Mouse (Mus musculus) liver, embryonic 12.5 days (tissue): Measurements from ENCODE around the gene Gm20867. TPM values are rescaled to one million over a fixed set of nuclear protein-coding genes. Genes with fewer than 3 reads are reported as not detected.
"Not testable (repeated sequence)": the region's sequence is repeated elsewhere in the genome, so short reads cannot be mapped to it uniquely, and the experiment has no call there.

ENCODE experiments used
- ATAC-seq: fragments of 200-750 bp; cut with Nextera tagmentation; 2 replicates; pipeline ENCODE4 v1.8.0; 2017; ENCODE audit warnings: moderate number of reproducible peaks, mild to moderate bottlenecking, moderate library complexity
- H3K27ac ChIP-seq: fragments of 300-500 bp; sonication (generic); 2 replicates; pipeline ENCODE4 v1.5.1; 2016; ENCODE audit warnings: mild to moderate bottlenecking
- H3K27me3 ChIP-seq: fragments of 300-500 bp; sonication (generic); replicated peaks from 2 replicates; pipeline ENCODE4 v1.6.1; 2016; ENCODE audit warnings: mild to moderate bottlenecking, moderate library complexity
- H3K36me3 ChIP-seq: fragments of 300-500 bp; sonication (generic); 2 replicates; pipeline ENCODE4 v1.6.1; 2016; ENCODE audit warnings: mild to moderate bottlenecking, moderate library complexity
- H3K4me1 ChIP-seq: fragments of 300-500 bp; sonication (generic); 2 replicates; pipeline ENCODE4 v1.6.1; 2016
- H3K4me2 ChIP-seq: fragments of 300-500 bp; sonication (generic); 2 replicates; pipeline ENCODE4 v1.6.1; 2016; ENCODE audit warnings: mild to moderate bottlenecking, moderate library complexity
- H3K4me3 ChIP-seq: fragments of 300-500 bp; sonication (generic); 2 replicates; pipeline ENCODE4 v1.5.1; 2016; ENCODE audit warnings: mild to moderate bottlenecking, moderate library complexity
- H3K9ac ChIP-seq: fragments of 300-500 bp; sonication (generic); 2 replicates; pipeline ENCODE4 v1.6.1; 2016; ENCODE audit warnings: mild to moderate bottlenecking, moderate library complexity
- H3K9me3 ChIP-seq: fragments of 300-500 bp; sonication (generic); replicated peaks from 2 replicates; pipeline ENCODE4 v1.6.1; 2016; ENCODE audit warnings: mild to moderate bottlenecking, moderate library complexity
- WGBS: fragments of 180-500 bp; shearing (Covaris S2); methylation state at CpG from one replicate; pipeline ENCODE4 v1.1.7; 2016; ENCODE audit not compliant: insufficient replicate concordance; 5-methylcytosine and 5-hydroxymethylcytosine counted together
- polyA plus RNA-seq: library from polyadenylated mRNA; unstranded; fragments of >200 nt; fragmentation: Nextera tagmentation; extraction: Ambion mirVana; gene quantifications from 2 replicates; pipeline ENCODE4 v1.2.1, GENCODE M21; 2016

Gene Gm20867
- not detected in 2 replicates for polyA plus RNA-seq

DNA sequence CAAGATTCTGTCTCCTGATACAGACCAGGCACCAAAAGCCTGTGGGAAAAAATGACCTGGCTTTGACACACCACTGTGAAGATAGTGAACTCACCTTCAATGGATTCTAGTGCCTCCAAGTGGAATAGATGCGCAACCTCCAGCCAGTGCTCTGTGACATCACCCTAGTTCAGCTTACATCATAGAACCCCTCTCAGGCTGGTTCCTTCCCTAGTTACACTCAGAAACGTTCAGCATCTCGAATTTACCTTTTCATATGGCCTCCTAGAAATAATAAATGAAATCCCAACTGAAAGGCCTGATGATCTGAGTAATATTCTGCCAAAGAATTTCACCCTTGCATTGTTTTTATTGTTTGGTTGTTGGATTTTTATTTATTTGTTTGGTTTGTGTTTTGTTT, at the start of gene Gm20867:
Gene Gm20867 (minus strand): TSS at position 101 of the 400 bp plus-strand sequence.
- WGBS: no CpG with 5 or more reads among the region's 3 CpGs
- H3K4me3 ChIP-seq, H3K27ac ChIP-seq, H3K4me2 ChIP-seq, H3K36me3 ChIP-seq, H3K27me3 ChIP-seq, H3K9ac ChIP-seq, H3K9me3 ChIP-seq, H3K4me1 ChIP-seq, ATAC-seq: not testable (repeated sequence)

Other genes with a start within 250 kb of the Gm20867 start
- gene Gm29564, start 249.8 kb upstream of the Gm20867 start, polyA plus RNA-seq: not detected in 2 replicates